In the genomic region with DNA sequence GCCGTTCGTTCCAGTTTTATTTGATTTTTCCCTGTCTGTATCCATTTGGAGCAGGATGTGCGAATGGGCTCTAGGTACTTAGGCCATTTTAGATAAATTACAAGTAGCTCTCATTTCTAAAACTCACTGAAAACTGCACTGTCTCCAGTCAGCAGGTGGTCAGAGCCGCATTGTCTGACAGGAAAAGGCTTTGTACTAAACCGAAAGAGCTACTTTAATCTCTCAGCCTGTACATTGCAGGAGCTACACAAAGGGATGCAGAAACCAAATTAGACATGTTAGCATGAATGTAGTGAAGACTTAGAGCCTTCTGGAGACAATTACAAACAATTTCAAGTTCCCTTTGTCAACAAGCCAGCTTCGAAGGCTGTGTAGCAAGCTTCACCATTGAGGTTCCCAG, we compare ENCODE assay signal across 14 mouse cellular contexts.
DNase-seq lines count a peak whose midpoint lies in the region; ATAC-seq and TF ChIP-seq lines count a peak whose summit lies in the region.
"Had no signal": no experiment of that assay in that cellular context is flagged by ENCODE, and none has a peak within 500 bp of the region (broad histone marks: within the 10 kb centered on the region; RNA-seq: fewer than 3 reads in every experiment).

No protein-coding gene starts in this region.

- TF ChIP-seq POLR2A in brain, embryonic 14.5 days (IDR thresholded peaks at IDR 0.05; ENCODE audit: borderline replicate concordance, extremely low read depth, insufficient read depth, insufficient read length, poor library complexity, severe bottlenecking): no peak

- H3K27me3 ChIP-seq in forebrain, embryonic 11.5 days (ENCODE audit: control insufficient read depth, insufficient read depth, low read length): no peaks in the 10 kb centered on the region
- no peaks in the 10 kb centered on the region for H3K27me3 ChIP-seq in forebrain, embryonic 16.5 days (replicated peaks; ENCODE audit: control insufficient read depth, insufficient read depth, low read length)
- H3K27me3 ChIP-seq in midbrain, embryonic 13.5 days: no peaks in the 10 kb centered on the region
- H3K27me3 ChIP-seq in midbrain, embryonic 16.5 days (ENCODE audit: control insufficient read depth, insufficient read depth, low read depth, low read length): no peaks in the 10 kb centered on the region

- DNase-seq in forebrain, embryonic 11.5 days (ENCODE audit: low spot score): no peak
- DNase-seq in brain, embryonic 14.5 days (ENCODE audit: low read depth): peak; percentile 56
- peak; percentile 24 for DNase-seq in retina, embryonic 14.5 days (ENCODE audit: low spot score)
- DNase-seq in thymus, postnatal 10 days (ENCODE audit: low spot score in 2 of 2): no peak
- DNase-seq: gastrocnemius, postnatal 10 days; heart, postnatal 10 days; kidney, adult 9 months; layer of hippocampus, postnatal 36 days; thymus, postnatal 36 days had no signal

- H3K27ac ChIP-seq in forebrain, embryonic 11.5 days (ENCODE audit: low read depth, low read length): no peak overlapping the region
- no peak overlapping the region for H3K27ac ChIP-seq in forebrain, embryonic 16.5 days (ENCODE audit: low read length)
- no peak overlapping the region for H3K27ac ChIP-seq in midbrain, embryonic 13.5 days
- H3K27ac ChIP-seq in midbrain, embryonic 16.5 days (ENCODE audit: low read length): no peak overlapping the region

- H3K4me2 ChIP-seq in forebrain, embryonic 11.5 days (ENCODE audit: low read depth, low read length, severe bottlenecking): no peak overlapping the region
- no peak overlapping the region for H3K4me2 ChIP-seq in forebrain, embryonic 16.5 days (ENCODE audit: low read length)
- 0 out of 2 replicates have a peak overlapping the region, but pooled peaks have one; percentile 5 for H3K4me2 ChIP-seq in midbrain, embryonic 13.5 days (replicated peaks)
- H3K4me2 ChIP-seq in midbrain, embryonic 16.5 days (ENCODE audit: low read length): no peak overlapping the region
- H3K4me2 ChIP-seq: liver, embryonic 11.5 days had no signal

- H3K9ac ChIP-seq in forebrain, embryonic 11.5 days (ENCODE audit: low read length): no peak overlapping the region
- H3K9ac ChIP-seq in forebrain, embryonic 16.5 days (replicated peaks; ENCODE audit: low read depth, low read length): no peak overlapping the region
- H3K9ac ChIP-seq in midbrain, embryonic 13.5 days (replicated peaks): no peak overlapping the region
- H3K9ac ChIP-seq in midbrain, embryonic 16.5 days (ENCODE audit: low read depth, low read length): no peak overlapping the region

- no peaks in the 10 kb centered on the region for H3K36me3 ChIP-seq in forebrain, embryonic 11.5 days (ENCODE audit: control insufficient read depth, insufficient read depth, low read length)
- no peaks in the 10 kb centered on the region for H3K36me3 ChIP-seq in forebrain, embryonic 16.5 days (ENCODE audit: control insufficient read depth, insufficient read depth)
- H3K36me3 ChIP-seq in midbrain, embryonic 13.5 days: no peaks in the 10 kb centered on the region
- no peaks in the 10 kb centered on the region for H3K36me3 ChIP-seq in midbrain, embryonic 16.5 days (ENCODE audit: control insufficient read depth, insufficient read depth, low read length)

- ATAC-seq in forebrain, embryonic 11.5 days (replicated peaks; ENCODE audit: low FRiP score): peak; percentile 69; the same call in 1 of the 2 replicates
- ATAC-seq in forebrain, embryonic 16.5 days: no peak
- no peak for ATAC-seq in midbrain, embryonic 13.5 days
- no peak for ATAC-seq in midbrain, embryonic 16.5 days

- no peaks in the 10 kb centered on the region; the same call in 1 of the 2 replicates for H3K4me1 ChIP-seq in forebrain, embryonic 11.5 days (replicated peaks; ENCODE audit: control insufficient read depth, insufficient read depth, low read length)
- H3K4me1 ChIP-seq in forebrain, embryonic 16.5 days (replicated peaks; ENCODE audit: control insufficient read depth, insufficient read depth, low read length): peaks cover 2% of the 10 kb centered on the region; the same call in 1 of the 2 replicates
- 0 out of 2 replicates have a peak, but pooled peaks cover 7% of the 10 kb centered on the region for H3K4me1 ChIP-seq in midbrain, embryonic 13.5 days (replicated peaks)
- H3K4me1 ChIP-seq in midbrain, embryonic 16.5 days (ENCODE audit: control insufficient read depth, insufficient read depth, low read length): 0 out of 2 replicates have a peak, but pooled peaks cover 2% of the 10 kb centered on the region

- H3K9me3 ChIP-seq in forebrain, embryonic 11.5 days (ENCODE audit: control insufficient read depth, low read length): no peaks in the 10 kb centered on the region
- H3K9me3 ChIP-seq in forebrain, embryonic 16.5 days (ENCODE audit: control insufficient read depth, low read length): no peaks in the 10 kb centered on the region
- H3K9me3 ChIP-seq in midbrain, embryonic 13.5 days: no peaks in the 10 kb centered on the region
- no peaks in the 10 kb centered on the region for H3K9me3 ChIP-seq in midbrain, embryonic 16.5 days (replicated peaks; ENCODE audit: control insufficient read depth, low read length, poor library complexity, severe bottlenecking)

- no peak for TF ChIP-seq CTCF in brain, embryonic 14.5 days (IDR thresholded peaks at IDR 0.05; ENCODE audit: borderline replicate concordance, extremely low read depth, insufficient read depth, insufficient read length)

- 24% methylated on average over 6 of the region's 6 CpGs for WGBS in forebrain, embryonic 11.5 days
- WGBS in forebrain, embryonic 16.5 days: 8% methylated on average over 6 of the region's 6 CpGs
- WGBS in midbrain, embryonic 13.5 days: 30% methylated on average over 6 of the region's 6 CpGs
- 26% methylated on average over 6 of the region's 6 CpGs for WGBS in midbrain, embryonic 16.5 days

- H3K4me3 ChIP-seq in forebrain, embryonic 11.5 days (ENCODE audit: low read depth, low read length): no peak overlapping the region
- H3K4me3 ChIP-seq in forebrain, embryonic 16.5 days (replicated peaks; ENCODE audit: low read length): no peak overlapping the region
- no peak overlapping the region for H3K4me3 ChIP-seq in midbrain, embryonic 13.5 days (replicated peaks)
- H3K4me3 ChIP-seq in midbrain, embryonic 16.5 days (ENCODE audit: low read depth, low read length): no peak overlapping the region
- H3K4me3 ChIP-seq: myocyte had no signal

Comparison
In these comparisons a context has a peak if more than half of its experiments do, and no peak if none do; other contexts are left out.
1. DNase-seq: peak in brain, embryonic 14.5 days (single experiment) and retina, embryonic 14.5 days (single experiment); none in forebrain, embryonic 11.5 days (single experiment) and thymus, postnatal 10 days (0 of 2).